Mouse (Mus musculus): ENCODE results near the gene Zfyve26. TPM values are rescaled to one million over a fixed set of nuclear protein-coding genes. Genes with fewer than 3 reads are reported as not detected.
A peak's percentile ranks its signal among the peaks of the same experiment; 100 is the strongest.
"Not testable (repeated sequence)": the region's sequence is repeated elsewhere in the genome, so short reads cannot be mapped to it uniquely, and the experiment has no call there.

Gene Zfyve26
- polyA plus RNA-seq, 1 experiment: 37.9 TPM

- DNase-seq (ENCODE audit: low spot score): no peak
Measured at GRCm38 (mm10) chr12:79261035-79261434, 35.1 kb downstream of the Zfyve26 start.

GRCm38 (mm10) chr12:79260154-79260553, 36.0 kb downstream of the Zfyve26 start:
- no peak for DNase-seq (ENCODE audit: low spot score)

GRCm38 (mm10) chr12:79254975-79255374, 41.1 kb downstream of the Zfyve26 start:
- no peak for DNase-seq (ENCODE audit: low spot score)

- no peak for DNase-seq (ENCODE audit: low spot score)
Measured at GRCm38 (mm10) chr12:79253294-79254053, 42.6 kb downstream of the Zfyve26 start.

- no peak for DNase-seq (ENCODE audit: low spot score)
Measured at GRCm38 (mm10) chr12:79248110-79248509, 48.0 kb downstream of the Zfyve26 start.

- no peak for DNase-seq (ENCODE audit: low spot score)
Measured at GRCm38 (mm10) chr12:79242921-79243320, 53.2 kb downstream of the Zfyve26 start.

GRCm38 (mm10) chr12:79241985-79242384, 54.1 kb downstream of the Zfyve26 start:
- no peak for DNase-seq (ENCODE audit: low spot score)

- no peak for DNase-seq (ENCODE audit: low spot score)
Measured at GRCm38 (mm10) chr12:79235485-79236080, 60.5 kb downstream of the Zfyve26 start.

- no peak for DNase-seq (ENCODE audit: low spot score)
Measured at GRCm38 (mm10) chr12:79217511-79217910, 78.6 kb downstream of the Zfyve26 start.

GRCm38 (mm10) chr12:79211447-79211846, 84.7 kb downstream of the Zfyve26 start:
- no peak for DNase-seq (ENCODE audit: low spot score)

GRCm38 (mm10) chr12:79208703-79209464, 87.2 kb downstream of the Zfyve26 start, which contains the start of gene Rdh12:
Gene Rdh12, plus strand, starts transcription at chr12:79208914.
- DNase-seq (ENCODE audit: low spot score): no peak

GRCm38 (mm10) chr12:79201882-79202281, 94.2 kb downstream of the Zfyve26 start:
- no peak for DNase-seq (ENCODE audit: low spot score)

GRCm38 (mm10) chr12:79197105-79197504, 99.0 kb downstream of the Zfyve26 start:
- DNase-seq (ENCODE audit: low spot score): no peak

GRCm38 (mm10) chr12:79193441-79193840, 102.7 kb downstream of the Zfyve26 start:
- DNase-seq (ENCODE audit: low spot score): no peak

GRCm38 (mm10) chr12:79192193-79192592, 103.9 kb downstream of the Zfyve26 start, which contains the start of gene Rdh11:
Gene Rdh11, minus strand, starts transcription at chr12:79192293.
- DNase-seq (ENCODE audit: low spot score): no peak

- DNase-seq (ENCODE audit: low spot score): peak; percentile 37
Measured at GRCm38 (mm10) chr12:79191701-79192100, 104.4 kb downstream of the Zfyve26 start.

GRCm38 (mm10) chr12:79190931-79191673, 105.0 kb downstream of the Zfyve26 start:
- DNase-seq (ENCODE audit: low spot score): no peak

- not testable (repeated sequence) for DNase-seq (ENCODE audit: low spot score)
Measured at GRCm38 (mm10) chr12:79185160-79185559, 110.9 kb downstream of the Zfyve26 start.
